Mouse (Mus musculus) kidney, embryonic 16.5 days (tissue): ENCODE measurements around the gene Med15. TPM values are rescaled to one million over a fixed set of nuclear protein-coding genes. Genes with fewer than 3 reads are reported as not detected.

Experiments used
- ATAC-seq: fragments of 200-750 bp; cut with Nextera tagmentation; 2 replicates; pipeline ENCODE4 v1.8.0; 2017; ENCODE audit warnings: moderate TSS enrichment; ENCODE audit not compliant: low FRiP score, low TSS enrichment
- H3K27ac ChIP-seq: fragments of 300-500 bp; sonication (generic); 2 replicates; pipeline ENCODE4 v1.5.1; 2014; ENCODE audit warnings: low read length
- H3K27me3 ChIP-seq: fragments of 300-500 bp; sonication (generic); 2 replicates; pipeline ENCODE4 v1.6.1; 2014; ENCODE audit warnings: low read length, control low read depth, mixed read lengths; ENCODE audit not compliant: insufficient read depth
- H3K36me3 ChIP-seq: fragments of 300-500 bp; sonication (generic); 2 replicates; pipeline ENCODE4 v1.6.1; 2014; ENCODE audit warnings: low read length, control low read depth, mixed read lengths; ENCODE audit not compliant: insufficient read depth
- H3K4me1 ChIP-seq: fragments of 300-500 bp; sonication (generic); 2 replicates; pipeline ENCODE4 v1.6.1; 2014; ENCODE audit warnings: low read length, control low read depth, mixed read lengths; ENCODE audit not compliant: insufficient read depth
- H3K4me2 ChIP-seq: fragments of 300-500 bp; sonication (generic); replicated peaks from 2 replicates; pipeline ENCODE4 v1.6.1; 2014; ENCODE audit warnings: low read depth, low read length
- H3K4me3 ChIP-seq: fragments of 300-500 bp; sonication (generic); 2 replicates; pipeline ENCODE4 v1.5.1; 2014; ENCODE audit warnings: mild to moderate bottlenecking, low read length
- H3K9ac ChIP-seq: fragments of 300-500 bp; sonication (generic); replicated peaks from 2 replicates; pipeline ENCODE4 v1.6.1; 2014; ENCODE audit warnings: low read length
- H3K9me3 ChIP-seq: fragments of 300-500 bp; sonication (generic); 2 replicates; pipeline ENCODE4 v1.6.1; 2016; ENCODE audit warnings: low read length, control low read depth
- WGBS: fragments of 180-500 bp; shearing (Covaris S2); extraction: QIAGEN DNeasy Blood & Tissue Kit; methylation state at CpG from one replicate; pipeline ENCODE4 v1.1.7; 2014; 5-methylcytosine and 5-hydroxymethylcytosine counted together
- polyA plus RNA-seq: library from polyadenylated mRNA; unstranded; fragments of >200 nt; fragmentation: Nextera tagmentation; extraction: Ambion mirVana; gene quantifications from 2 replicates; pipeline ENCODE4 v1.2.1, GENCODE M21; 2015

Med15 gene
- polyA plus RNA-seq, 1 experiment from 2014 or later = 44.1 TPM

DNA sequence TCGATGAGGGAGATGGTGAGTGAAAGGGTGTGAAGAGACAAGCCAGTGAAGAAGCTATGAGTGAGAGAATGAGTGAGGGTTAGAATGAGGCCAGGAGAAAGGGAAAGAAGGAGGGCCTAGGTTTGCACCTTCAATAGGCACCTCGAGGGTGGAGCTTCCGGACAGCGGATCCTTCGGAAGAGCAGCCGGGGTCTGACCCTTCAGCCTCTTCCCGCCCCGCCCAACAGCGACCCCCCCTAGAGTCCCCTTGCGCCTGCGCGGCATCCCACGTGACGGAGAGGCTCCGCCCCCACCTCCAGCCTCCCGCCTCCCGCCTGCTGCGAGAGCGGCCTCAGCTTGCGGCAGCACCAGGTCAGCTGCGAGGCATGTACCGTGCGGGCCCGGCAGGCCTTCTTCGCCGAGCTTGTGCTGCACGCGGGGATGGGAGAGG, 26.7 kb upstream of the Med15 start, which contains the start of gene Klhl22:
TSS of gene Klhl22 (plus strand) at position 275 of the 430 bp plus-strand sequence.
- H3K9me3 ChIP-seq = no peaks in the 10 kb centered on the region
- H3K4me1 ChIP-seq = peaks cover 19% of the 10 kb centered on the region
- peak within 1 kb of the TSS; percentile 92 for H3K4me2 ChIP-seq
- peak within 1 kb of the TSS; percentile 64 for H3K4me3 ChIP-seq
- 2% methylated on average over 13 of the region's 28 CpGs for WGBS
- H3K9ac ChIP-seq = peak within 1 kb of the TSS; percentile 89
- H3K36me3 ChIP-seq = 0 out of 2 replicates have a peak, but pooled peaks cover 2% of the 10 kb centered on the region
- no peaks in the 10 kb centered on the region for H3K27me3 ChIP-seq
- peak within 1 kb of the TSS; percentile 58; the same call in 1 of the 2 replicates for H3K27ac ChIP-seq
- peak; percentile 93 for ATAC-seq

DNA sequence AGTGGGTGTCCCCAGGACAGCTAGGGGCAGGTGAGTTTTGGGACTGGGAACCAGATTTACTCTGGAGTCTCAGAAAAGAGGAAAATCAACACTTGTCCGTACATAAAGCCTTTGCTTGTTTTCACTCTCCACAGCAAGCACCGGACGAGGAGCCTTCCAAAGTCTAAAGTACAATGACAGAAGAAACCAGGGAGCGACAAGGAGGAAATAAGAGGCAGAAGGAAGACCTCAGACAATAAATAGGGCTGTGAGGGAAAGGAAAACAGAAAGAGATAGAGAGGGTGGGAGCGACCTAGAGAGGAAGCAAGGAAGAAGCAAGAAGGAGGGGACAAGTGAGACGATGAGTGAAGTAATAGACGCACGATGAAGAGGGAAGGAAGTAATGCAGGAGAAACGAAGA, 26.2 kb upstream of the Med15 start:
- peak overlapping the region; percentile 89 for H3K9ac ChIP-seq
- H3K36me3 ChIP-seq = no peaks in the 10 kb centered on the region
- ATAC-seq = peak; percentile 32; the same call in 1 of the 2 replicates
- 48% methylated on average over 9 of the region's 9 CpGs for WGBS
- peaks cover 19% of the 10 kb centered on the region for H3K4me1 ChIP-seq
- H3K4me3 ChIP-seq = peak overlapping the region; percentile 64
- peak overlapping the region; percentile 92 for H3K4me2 ChIP-seq
- no peaks in the 10 kb centered on the region for H3K9me3 ChIP-seq
- H3K27me3 ChIP-seq = no peaks in the 10 kb centered on the region
- H3K27ac ChIP-seq = peak overlapping the region; percentile 39; the same call in 1 of the 2 replicates

DNA sequence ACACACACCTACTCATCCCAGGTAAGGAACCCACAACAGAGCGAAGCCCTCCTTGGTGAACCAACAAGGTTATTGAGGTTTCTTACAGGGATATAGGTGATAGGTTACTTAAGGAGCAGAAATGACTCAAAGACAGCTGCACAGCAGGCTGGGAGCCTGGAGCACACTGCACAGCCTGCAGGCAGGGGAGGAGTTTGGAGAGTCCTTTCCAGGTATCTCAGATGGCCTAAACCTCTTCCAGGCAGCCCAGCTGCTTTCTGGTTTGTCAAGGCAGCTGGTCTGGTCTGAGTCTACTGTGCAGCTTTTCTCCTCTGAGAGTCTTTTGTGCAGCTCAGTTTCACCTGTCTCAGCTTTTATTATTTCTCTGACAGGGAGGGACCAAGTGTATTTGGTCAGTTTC, 25.1 kb upstream of the Med15 start:
- Histone ChIP-seq H3K4me3 (no peak overlapping the region), H3K9ac (no peak overlapping the region), H3K9me3 (no peaks in the 10 kb centered on the region), H3K4me1 (peaks cover 19% of the 10 kb centered on the region), H3K36me3 (no peaks in the 10 kb centered on the region), H3K4me2 (no peak overlapping the region), H3K27ac (no peak overlapping the region), H3K27me3 (no peaks in the 10 kb centered on the region)
- no peak for ATAC-seq
- WGBS = 100% methylated on average over 1 of the region's 1 CpGs

DNA sequence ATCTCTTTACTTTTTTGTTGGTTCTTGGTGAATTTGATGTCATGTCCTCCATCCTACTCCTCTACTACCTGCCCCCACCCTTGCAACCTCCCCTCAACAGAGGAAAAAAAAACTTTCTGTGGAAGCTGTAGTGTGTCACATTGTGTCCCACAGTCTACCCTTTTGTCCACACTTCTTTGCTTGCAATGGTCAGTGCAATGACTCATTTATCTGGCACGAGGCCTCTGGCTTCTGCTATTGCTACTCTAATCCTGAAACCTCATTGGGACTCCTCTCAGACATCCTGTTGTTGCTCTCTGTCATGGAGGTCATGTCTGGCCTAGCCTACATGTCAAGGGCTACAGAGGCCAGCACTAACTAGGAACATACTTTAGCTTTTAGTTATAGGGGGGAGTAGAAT, 21.0 kb upstream of the Med15 start:
- no peak overlapping the region for H3K9ac ChIP-seq
- H3K4me1 ChIP-seq = peaks cover 1% of the 10 kb centered on the region
- no peak overlapping the region for H3K27ac ChIP-seq
- H3K9me3 ChIP-seq = no peaks in the 10 kb centered on the region
- H3K27me3 ChIP-seq = no peaks in the 10 kb centered on the region
- H3K4me2 ChIP-seq = no peak overlapping the region
- 25% methylated on average over 1 of the region's 1 CpGs for WGBS
- no peak overlapping the region for H3K4me3 ChIP-seq
- ATAC-seq = no peak
- no peaks in the 10 kb centered on the region for H3K36me3 ChIP-seq

DNA sequence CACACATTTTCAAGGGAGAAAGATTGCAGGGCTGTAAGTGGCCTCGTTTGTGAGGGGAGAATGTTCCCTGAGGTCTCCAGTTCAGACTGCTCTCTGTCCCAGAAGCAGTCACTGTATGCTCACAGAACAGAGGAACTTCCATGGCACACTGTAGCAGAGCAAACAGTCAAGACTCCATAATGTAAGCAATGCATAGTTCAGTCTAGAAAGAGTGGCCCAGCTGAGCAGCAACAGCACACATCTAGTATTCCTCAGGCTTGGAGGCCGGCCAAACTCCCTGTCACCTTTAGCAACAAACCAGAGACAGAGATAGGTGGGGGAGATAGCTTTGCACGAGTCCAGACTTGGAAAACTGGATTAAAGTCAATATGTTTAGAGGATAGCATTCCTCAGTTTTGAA, 20.3 kb upstream of the Med15 start:
- Histone ChIP-seq H3K36me3 (no peaks in the 10 kb centered on the region), H3K4me2 (no peak overlapping the region), H3K4me1 (no peaks in the 10 kb centered on the region), H3K4me3 (no peak overlapping the region), H3K9me3 (no peaks in the 10 kb centered on the region), H3K27me3 (no peaks in the 10 kb centered on the region), H3K27ac (no peak overlapping the region), H3K9ac (no peak overlapping the region)
- WGBS = 30% methylated on average over 3 of the region's 3 CpGs
- ATAC-seq = no peak

DNA sequence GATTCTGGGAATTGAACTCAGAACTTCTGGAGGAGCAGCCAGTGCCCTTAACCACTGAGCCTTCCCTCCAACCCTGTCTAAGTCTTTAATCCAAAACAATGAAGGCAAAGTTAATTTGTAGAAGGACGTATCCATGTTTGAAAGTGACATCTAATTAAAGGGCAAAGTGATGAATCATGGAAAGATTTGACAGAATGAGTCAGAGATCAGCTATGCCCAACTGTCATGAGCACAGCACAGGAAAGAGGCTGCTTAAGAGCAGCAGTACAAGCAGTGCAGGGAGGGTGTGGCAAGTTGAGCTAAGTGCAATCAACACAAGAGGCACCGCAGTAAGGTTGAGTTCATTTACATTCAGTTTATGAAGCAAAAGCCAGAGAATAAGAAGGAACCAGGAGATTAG, 12.4 kb upstream of the Med15 start:
- H3K4me1 ChIP-seq = no peaks in the 10 kb centered on the region
- no peaks in the 10 kb centered on the region for H3K9me3 ChIP-seq
- no peak overlapping the region for H3K4me3 ChIP-seq
- no peaks in the 10 kb centered on the region for H3K27me3 ChIP-seq
- 81% methylated on average over 2 of the region's 2 CpGs for WGBS
- no peak overlapping the region for H3K27ac ChIP-seq
- no peak overlapping the region for H3K9ac ChIP-seq
- H3K36me3 ChIP-seq = no peaks in the 10 kb centered on the region
- no peak for ATAC-seq
- H3K4me2 ChIP-seq = no peak overlapping the region

DNA sequence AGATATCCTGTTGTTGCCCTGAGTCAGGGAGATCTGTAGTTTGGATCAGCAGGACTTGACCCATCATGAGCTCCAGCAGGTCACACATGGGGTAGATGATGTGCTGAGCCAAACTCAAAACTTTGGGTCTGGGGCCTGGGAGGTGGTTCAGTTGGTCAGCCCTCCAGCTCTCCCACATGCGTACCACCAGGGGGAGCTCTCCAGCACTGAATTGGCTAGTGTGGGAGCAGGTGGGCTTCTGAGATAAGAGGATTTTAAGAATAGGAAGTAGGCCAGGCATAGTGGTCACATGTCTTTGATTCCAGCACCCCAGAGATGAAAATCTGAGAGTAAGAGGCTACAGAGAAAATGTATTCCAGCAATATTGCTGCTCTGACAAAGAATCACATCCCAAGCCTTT, 11.8 kb upstream of the Med15 start:
- 9% methylated on average over 1 of the region's 1 CpGs for WGBS
- Histone ChIP-seq H3K4me2 (no peak overlapping the region), H3K36me3 (no peaks in the 10 kb centered on the region), H3K9me3 (no peaks in the 10 kb centered on the region), H3K4me1 (no peaks in the 10 kb centered on the region), H3K27me3 (no peaks in the 10 kb centered on the region), H3K4me3 (no peak overlapping the region), H3K9ac (no peak overlapping the region), H3K27ac (no peak overlapping the region)
- ATAC-seq = no peak

DNA sequence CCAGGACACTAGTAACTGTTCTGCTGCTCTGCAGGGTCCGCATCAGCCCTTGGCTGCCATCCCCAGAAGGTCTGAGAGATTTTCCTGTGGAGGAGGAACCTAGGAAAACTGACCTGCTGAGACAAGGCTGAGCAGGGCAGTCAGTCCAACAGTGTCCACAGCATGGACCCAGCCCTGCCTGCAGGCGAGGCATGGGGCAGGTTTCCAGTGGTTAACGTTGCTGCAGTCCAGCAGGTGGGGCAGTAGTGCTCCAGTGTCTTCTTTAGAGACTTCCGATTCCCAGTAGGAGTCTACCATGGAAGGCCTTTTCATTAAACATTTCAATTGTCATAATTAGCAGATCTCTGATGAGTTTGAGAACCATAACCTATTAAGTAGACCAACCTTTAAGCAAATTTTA, 10.6 kb upstream of the Med15 start:
- ATAC-seq = 0 out of 2 replicates have a peak, but pooled peaks have one; percentile 31
- Histone ChIP-seq H3K9me3 (no peaks in the 10 kb centered on the region), H3K27ac (peak overlapping the region; percentile 34; the same call in 1 of the 2 replicates), H3K36me3 (no peaks in the 10 kb centered on the region), H3K4me1 (no peaks in the 10 kb centered on the region), H3K4me2 (no peak overlapping the region), H3K27me3 (no peaks in the 10 kb centered on the region), H3K9ac (no peak overlapping the region), H3K4me3 (no peak overlapping the region)
- WGBS = 48% methylated on average over 4 of the region's 4 CpGs

DNA sequence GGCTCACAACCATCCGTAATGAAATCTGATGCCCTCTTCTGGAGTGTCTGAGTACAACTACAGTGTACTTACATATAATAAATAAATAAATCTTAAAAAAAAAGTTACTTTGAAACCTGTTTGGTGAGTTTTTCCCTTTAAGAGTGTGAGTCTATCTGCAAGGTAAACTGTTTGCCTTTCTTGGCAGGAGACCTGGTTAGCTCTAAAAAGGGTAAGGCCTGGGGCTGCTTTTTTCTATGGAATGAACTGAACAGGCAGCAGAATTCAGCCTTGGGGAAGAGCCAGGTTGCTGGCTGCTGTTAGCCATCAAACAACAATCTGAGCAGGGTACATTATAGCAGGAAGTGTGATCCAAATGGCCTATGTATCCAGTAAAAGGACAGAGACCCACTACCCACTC, 10.1 kb upstream of the Med15 start:
- Histone ChIP-seq H3K9me3 (no peaks in the 10 kb centered on the region), H3K4me2 (no peak overlapping the region), H3K27ac (peak overlapping the region; percentile 34; the same call in 1 of the 2 replicates), H3K4me1 (no peaks in the 10 kb centered on the region), H3K4me3 (no peak overlapping the region), H3K9ac (no peak overlapping the region), H3K36me3 (no peaks in the 10 kb centered on the region), H3K27me3 (no peaks in the 10 kb centered on the region)
- WGBS = 72% methylated on average over 1 of the region's 1 CpGs
- no peak for ATAC-seq

DNA sequence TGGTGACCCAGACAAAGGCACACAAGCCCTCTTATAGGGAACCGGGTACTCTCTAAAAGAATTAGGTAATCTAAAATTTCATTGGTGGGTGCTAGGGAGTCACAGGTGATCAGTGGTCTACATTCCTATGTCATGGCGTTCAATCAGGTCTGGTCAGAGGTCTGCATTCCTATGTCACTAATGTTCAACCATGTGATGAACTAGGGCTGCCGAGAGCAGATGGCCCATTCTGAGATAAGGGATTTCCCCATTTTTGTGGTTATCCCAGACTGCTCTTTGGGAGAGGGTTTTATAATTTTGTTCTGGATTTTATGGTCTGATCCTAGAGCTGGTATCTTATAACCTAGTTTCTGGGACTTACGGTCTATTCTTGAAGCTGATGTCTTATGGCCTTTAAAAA, 7.4 kb upstream of the Med15 start:
- no peaks in the 10 kb centered on the region for H3K27me3 ChIP-seq
- no peak overlapping the region for H3K9ac ChIP-seq
- WGBS = 74% methylated on average over 4 of the region's 4 CpGs
- no peak overlapping the region for H3K27ac ChIP-seq
- no peaks in the 10 kb centered on the region for H3K4me1 ChIP-seq
- H3K36me3 ChIP-seq = no peaks in the 10 kb centered on the region
- no peak for ATAC-seq
- no peak overlapping the region for H3K4me3 ChIP-seq
- H3K4me2 ChIP-seq = no peak overlapping the region
- no peaks in the 10 kb centered on the region for H3K9me3 ChIP-seq
